Mouse (Mus musculus) liver, embryonic 14.5 days (tissue): ENCODE measurements at regions not wholly inside any gene's neighbourhood (a gene's known extent, or its start where the extent isn't known, plus 50 kb on each side); places are given as distances from the start of the nearest gene placed in this dataset.

Experiments
- CTCF ChIP-seq: IDR thresholded peaks from 2 replicates; pipeline ENCODE4 v1.5.1; 2016; ENCODE audit warnings: antibody characterized with exemption, low read depth, control low read depth
- EP300 ChIP-seq: IDR thresholded peaks from 2 replicates; pipeline ENCODE4 v1.6.1; 2016; ENCODE audit warnings: antibody characterized with exemption, low read depth

- TF ChIP-seq CTCF = no peak
- TF ChIP-seq EP300 = no peak
These were observed 411.4 kb upstream of the Mki67 start for GRCm38 (mm10) chr7:136127576-136127975.
